Mouse (Mus musculus) gastrocnemius, postnatal 10 days (tissue): ENCODE data around the gene Phf21a. TPM values are rescaled to one million over a fixed set of nuclear protein-coding genes. Genes with fewer than 3 reads are reported as not detected.
"Not testable (repeated sequence)": the region's sequence is repeated elsewhere in the genome, so short reads cannot be mapped to it uniquely, and the experiment has no call there.

Experiments used
- DNase-seq: peaks from one replicate; pipeline ENCODE4 v3.0.0; 2021; ENCODE audit warnings: mixed read lengths
- total RNA-seq, 2 experiments: library from RNA; stranded (reverse); gene quantifications; 2 replicates each; pipeline ENCODE4 v1.2.3; 2021

The Phf21a gene
- total RNA-seq, 2 experiments from 2014 or later = 27.1 to 44.4 TPM

DNA sequence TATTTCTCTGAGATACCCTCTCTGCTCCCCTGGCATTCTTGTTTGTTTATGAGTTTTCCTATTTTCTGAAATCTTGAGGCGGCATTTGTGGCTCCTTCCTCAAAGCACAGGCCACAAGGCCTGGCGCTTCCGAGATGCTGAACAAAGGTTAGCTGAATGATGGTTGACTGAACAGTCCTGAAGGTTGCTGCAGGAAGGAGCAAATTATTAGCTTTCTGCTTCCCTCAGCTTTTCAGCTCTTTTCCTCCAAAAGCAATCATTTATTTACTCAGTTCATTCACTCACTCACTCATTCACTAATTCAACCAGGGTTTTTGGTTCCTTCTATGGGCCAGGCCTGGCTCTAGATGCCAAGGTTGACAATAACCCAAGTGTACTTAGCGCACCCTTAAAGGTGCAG lies 10.7 kb upstream of the Phf21a start:
- no peak for DNase-seq

DNA sequence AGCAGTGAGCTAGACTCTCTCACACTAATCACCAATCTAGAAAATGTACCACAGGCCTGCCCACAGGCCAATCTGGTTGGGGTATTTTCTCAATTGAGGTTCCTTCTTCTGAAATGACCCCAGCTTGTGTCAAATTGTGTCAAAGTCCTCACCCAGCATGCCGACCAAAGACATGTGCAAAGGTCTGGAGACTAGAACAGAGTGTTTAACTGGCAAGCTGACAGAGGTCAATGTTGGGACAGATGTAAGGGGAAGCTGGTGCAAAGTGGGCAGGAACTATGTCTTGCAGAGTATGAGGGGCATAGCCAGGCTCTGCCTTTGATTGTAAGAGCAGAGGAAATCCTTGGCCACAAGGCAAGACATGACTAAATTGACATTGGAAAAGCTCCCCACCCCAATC lies 7.2 kb upstream of the Phf21a start:
- DNase-seq = no peak

DNA sequence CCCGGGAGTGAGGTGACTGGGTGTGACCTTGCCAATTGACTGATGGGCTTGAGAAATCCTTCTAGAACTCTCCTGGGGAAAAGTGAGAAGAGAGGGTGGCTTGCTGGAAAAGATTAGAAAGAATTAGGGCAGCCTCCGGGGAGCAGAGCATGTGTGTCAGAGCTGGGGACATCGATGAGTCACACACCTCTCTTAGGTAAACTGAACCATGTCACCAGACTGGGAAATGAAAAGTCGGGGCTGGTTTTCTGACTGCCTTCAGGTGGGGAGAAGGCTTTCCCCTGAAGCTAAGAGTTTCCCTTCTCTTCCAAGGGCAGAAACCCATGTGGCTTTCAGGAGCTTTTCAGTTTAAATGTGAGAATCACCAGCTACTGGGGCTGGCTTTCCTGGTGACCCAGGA lies 5.9 kb upstream of the Phf21a start:
- DNase-seq = no peak

DNA sequence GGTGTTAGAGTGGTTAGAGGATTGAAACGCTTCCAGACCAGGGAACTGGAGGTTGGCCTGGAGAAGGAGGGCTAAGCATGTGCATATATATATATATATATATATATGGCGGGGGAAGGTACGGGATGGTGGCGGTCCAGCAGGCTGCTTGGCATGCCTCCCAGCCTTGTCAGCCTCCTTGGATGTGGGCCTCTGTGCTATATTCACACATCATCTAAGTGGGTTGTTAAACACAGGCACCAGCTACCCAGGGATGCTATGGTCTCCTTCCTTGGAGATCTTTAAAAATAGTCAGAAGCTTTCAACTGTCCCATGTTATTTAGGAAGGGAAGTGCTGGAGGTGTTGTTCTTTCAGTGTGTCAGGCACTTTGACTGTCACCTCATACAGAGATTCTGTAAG lies 3.1 kb upstream of the Phf21a start:
- no peak for DNase-seq

DNA sequence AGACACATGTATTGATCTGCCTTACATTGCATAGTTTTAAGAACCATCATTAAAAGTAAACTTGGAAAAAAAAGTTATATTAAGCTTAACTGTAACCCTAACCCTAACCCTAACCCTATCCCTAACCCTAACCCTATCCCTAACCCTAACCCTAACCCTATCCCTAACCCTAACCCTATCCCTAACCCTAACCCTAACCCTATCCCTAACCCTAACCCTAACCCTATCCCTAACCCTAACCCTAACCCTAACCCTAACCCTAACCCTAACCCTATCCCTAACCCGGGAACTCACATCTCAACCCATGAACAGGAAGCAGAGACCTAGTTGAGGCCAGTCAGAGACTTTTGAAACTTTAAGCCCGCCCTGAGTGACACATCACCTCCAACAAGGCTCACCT lies 586 bp downstream of the Phf21a start:
- DNase-seq = not testable (repeated sequence)

DNA sequence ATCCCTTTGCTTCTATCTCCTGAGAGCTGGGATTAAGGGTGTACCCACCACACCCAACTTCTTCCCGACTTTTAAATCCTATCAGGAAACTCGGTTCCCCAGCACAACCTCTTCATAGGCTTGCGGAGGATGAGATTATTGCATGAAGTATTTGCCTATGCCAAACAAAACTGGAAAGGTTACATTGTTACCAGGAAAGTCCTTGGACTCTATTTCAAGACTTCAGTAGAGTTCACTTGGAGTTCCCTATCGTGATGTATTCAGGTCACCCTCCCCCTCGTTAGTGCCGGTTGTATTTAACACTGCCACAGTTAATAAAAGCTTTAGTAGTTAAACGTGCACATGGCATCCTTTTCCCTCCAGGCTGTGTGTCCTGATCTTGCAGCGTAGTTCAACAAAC lies 1.2 kb downstream of the Phf21a start:
- no peak for DNase-seq

DNA sequence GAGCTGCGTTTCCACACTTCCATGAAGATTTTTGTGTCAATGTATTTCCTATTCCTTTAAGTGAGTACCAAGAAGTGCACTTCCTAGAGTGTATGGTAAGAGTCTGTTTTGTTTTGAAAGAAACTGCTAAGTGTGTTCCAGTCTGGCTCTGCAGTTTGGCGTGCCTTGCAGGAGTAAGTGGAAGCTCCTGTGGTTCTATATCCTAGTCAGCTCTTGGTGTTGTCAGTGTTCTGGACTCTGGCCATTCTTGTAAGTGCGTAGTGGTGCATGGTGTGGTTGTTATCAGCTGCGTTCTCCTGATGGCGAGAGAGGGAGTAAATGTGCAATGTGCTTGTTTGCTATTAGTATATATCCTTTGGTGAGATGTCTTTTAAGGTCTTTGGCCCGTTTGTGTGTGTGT lies 7.9 kb downstream of the Phf21a start:
- DNase-seq = no peak

DNA sequence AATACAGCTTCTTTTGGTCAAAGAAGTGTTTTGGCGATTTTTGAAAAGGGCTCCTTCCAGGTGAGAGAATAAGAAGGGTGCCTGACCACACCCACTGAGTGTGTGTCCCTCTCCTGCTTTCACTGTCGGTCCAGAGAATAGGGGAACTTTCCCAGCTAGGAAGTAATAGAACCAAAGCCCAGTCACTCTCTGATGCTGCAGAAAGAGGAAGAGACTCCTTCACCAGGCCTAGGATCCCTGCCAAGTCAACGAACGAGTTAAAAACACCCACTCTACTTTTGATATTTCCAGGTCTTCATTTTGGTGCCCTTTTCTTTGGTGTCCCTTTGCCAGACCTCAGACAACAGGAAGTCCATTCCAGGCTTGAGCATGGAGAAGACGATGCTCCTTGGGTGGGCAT lies 31.6 kb downstream of the Phf21a start:
- DNase-seq = no peak

DNA sequence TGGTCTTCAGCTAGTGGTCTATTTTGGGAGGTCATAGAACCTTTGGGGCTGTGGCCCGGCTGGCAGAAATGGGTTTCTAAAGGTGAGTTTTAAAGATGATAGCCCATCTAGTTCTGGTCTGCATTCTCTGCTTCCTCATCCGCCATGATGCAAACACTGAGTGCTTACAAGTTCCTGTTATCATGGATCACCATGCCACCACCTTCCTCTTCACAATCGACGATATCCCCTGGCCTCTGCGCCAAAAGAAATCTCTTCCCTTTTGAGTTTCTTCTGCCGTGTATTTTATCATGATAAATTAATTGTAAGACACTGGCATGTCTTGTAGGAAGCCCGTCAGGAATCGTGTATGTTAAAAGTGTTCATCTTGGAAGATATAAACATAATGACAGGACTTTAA lies 32.4 kb downstream of the Phf21a start:
- no peak for DNase-seq

DNA sequence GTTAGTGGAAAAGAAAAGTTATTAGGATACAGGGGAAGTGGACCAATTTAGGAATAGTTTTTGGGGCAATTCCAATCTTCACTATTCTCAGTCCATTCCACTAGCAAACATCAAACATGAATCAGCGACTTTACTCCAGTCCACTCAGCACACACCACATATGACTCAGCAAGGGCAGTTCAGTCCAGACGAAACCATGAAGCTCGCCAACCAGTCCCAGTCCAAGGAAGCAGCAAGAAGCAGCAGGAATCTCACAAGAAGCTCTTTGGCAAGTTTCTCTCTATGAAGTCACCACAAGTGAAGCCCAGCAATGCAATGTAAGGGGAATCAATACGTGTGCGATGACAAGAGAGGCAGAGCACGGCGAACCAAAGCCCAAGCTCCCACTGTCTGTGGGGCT lies 37.2 kb downstream of the Phf21a start:
- DNase-seq = no peak

DNA sequence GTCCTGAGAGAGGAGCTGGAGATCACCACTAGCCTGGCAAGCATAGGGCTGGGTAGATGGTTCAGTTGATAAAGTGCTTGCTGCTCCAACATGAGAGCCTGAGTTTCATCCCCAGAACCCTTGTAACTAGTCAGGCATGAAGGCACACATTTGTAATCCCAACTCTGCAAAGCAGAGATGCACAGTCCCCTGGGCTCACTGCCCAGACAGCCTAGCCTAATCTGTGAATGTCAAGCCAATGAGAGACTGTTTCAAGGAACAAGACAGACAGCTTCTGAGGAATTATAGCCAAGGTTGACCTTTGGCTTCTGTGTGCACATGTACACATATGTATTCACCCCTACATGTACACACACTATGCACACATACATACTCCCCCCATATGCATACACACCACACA lies 45.8 kb downstream of the Phf21a start:
- no peak for DNase-seq

DNA sequence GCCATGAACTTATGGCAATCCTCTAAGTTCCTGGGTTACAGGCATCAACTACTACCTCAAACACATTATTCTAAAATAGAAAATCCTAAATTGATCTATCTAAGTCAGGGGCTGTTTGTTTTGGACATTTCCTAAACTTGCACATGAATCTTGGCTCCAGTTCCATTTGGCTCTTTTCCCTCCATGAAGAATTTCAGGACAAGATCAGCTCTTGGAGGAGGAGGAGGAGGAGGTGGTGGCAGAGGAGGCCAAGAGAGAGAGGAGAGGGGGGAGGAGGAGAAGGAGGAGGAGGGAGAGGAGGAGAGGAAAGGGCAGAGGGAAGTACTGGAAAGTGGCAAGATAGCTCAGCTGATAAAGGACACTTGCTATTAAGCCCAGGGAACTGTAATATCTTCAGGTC lies 46.4 kb downstream of the Phf21a start:
- no peak for DNase-seq

DNA sequence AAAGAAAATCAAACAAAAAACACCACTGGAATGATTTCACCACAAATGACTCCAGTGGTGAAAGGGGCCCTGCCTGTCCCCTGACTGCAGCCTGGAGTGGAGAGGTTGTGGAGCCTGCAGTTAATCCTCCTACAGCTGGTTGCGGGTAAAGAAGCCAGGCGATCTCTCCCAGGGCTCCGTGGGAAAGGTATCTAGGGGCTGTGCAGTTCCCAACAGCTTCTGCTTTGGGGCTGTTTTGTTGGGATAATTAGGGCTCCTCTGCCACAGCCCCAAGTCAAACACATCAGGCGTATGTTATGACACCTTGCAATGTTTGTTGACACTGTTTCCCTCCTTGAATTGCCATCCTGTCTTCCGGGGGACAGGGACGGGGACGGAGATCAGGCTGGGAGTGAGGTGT lies 47.5 kb downstream of the Phf21a start:
- no peak for DNase-seq

DNA sequence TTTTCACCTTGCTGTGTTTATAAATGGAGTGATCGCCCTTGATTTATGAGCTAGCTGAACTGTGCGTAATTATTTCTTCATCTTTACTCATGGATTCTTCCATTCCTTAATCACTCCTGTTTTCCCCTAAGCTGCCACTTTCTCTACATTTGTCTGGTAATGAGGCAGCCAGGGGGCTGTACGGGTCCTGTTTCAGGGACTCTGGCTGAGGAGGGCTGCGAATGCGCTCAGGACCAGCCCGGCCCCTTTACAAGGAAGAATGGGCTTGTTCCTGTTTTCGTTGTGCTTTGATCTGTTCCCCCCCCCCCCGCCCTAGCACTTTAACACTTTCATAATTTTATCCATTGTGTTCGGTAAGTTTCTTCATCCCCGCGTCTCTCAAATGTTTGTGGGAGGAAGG lies 48.2 kb downstream of the Phf21a start:
- no peak for DNase-seq

DNA sequence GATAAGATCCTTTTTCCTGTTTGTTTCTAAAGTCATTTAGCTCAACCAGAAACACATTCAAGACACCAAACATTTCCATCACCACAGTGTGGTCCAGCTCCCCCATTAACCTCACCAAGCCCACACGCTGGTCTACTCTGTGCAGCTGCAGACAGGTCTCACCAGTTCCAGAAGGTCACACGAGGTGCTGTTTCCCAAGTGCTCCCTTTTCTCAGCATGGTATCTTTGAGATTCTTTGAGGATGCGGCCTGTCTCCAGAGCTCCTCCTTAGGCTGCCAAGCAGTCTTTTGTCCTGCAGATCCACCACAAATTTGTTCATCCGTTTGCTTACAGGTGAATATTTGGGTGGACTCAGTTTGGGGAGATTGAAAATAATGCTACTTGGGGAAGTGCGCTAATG lies 51.0 kb downstream of the Phf21a start:
- no peak for DNase-seq

DNA sequence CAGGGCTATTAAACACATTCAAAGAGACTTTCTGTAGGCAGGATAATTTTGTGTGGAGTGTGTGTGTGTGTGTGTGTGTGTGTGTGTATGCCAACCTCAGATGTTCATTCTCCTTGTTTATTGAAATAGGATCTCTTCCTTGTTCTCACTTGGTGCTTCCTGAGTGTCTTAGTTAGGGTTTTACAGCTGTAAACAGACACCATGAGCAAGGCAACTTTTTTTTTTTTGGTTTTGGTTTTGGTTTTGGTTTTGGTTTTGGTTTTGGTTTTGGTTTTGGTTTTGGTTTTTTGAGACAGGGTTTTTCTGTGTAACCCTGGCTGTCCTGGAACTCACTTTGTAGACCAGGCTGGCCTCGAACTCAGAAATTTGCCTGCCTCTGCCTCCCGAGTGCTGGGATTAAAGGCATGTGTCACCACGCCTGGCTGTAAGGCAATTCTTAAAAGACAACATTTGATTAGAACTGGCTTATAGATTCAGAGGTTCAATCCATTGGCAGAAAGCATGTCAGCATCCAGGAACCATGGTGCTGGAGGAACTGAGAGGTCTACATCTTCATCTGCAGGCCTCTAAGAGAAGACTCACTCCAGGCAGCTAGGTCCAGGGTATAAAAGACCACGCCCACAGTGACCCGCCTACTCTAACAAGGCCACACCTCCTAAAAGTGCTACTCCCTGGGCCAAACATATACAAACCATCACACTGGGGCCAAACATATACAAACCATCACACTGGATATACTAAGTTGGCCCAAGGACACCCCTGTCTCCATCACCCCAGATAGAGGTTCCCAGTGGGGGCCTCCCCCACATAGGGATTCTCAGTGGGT lies 55.2 kb downstream of the Phf21a start:
- not testable (repeated sequence) for DNase-seq

DNA sequence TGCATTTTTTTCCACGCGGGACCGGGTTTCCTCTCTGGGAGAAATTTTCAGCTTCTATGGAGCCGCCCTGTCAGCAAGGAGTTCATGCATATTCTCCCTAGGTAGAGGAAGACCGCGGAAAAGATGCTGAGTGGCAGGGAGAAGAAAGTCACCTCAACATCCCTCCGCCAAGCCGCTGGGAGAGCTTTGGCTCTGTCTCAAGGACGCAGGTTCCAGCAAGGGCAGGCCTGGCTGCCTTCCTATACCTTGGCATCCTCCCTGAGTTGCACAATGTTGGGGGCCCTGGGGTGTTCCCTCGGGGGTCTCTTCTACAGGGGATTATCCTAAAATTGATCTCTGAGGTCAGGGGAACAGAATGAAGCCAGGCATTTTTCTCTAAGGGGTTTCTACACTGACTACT lies 71.4 kb downstream of the Phf21a start:
- DNase-seq = no peak

DNA sequence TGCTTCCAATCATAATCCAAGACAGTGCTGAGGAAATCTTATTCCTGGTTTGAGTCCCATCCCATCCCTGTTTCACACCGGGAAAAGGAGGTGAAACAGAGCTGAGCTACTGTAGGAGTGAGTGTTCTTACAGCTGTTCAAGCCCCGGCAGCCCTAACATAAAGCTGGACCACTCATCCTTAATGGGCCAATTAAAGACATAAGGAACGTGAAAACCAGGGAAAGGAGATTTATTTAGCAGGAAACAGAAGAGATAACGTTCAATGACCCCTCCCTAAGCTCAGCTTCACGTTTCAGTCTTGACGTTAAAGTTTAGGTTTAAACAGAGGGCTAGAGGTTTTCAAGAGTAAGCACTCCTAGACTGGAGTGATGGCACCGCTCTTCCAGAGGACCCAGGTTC lies 74.0 kb downstream of the Phf21a start:
- DNase-seq = no peak

DNA sequence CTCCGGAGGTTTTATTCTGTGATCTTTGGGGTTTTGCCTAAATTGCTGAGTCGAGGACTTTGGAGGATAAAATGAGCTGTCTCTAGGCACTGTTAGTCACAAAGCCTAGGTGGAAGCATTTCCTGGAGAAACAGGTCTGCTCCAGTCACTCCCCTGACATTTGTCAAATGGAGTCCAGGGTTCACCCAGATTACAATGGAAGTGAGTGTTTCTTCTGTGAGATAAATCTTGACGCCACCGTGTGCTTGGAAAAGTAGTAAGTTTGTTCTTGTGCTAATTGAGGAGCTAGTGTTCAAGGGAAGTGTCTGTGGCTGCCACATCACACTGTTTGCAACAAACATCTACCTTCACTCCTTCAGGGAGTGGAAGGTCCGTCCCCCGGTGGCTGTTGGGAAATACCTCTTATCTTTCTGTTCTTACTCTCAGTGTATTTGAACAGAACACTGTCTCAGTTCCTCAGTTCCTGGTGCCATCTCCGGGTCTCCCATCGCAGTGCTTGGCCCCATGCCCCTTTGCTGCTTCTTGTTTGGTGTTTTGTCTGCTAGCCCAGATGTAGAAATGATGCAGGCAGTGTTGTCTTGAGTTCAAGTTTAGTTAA lies 78.2 kb downstream of the Phf21a start:
- DNase-seq = no peak

DNA sequence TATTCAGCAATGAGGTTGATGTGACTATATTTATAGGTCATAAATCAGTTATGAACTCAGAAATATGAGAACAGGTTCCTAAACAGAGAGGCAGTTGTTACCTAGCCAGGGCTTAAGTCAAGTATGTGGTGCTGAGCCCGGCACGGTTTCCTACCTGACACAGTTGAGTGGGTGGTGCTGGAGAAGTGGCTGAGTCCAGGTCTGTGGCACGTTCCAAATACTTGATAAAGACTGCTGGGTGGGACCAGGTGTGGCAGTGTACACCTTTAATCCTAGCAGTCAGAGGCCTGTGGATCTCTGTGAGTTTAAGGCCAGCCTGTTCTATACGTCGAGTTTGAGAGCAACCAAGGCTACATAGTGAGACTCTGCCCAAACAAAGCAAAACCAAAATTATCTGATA lies 79.4 kb downstream of the Phf21a start:
- DNase-seq = no peak

DNA sequence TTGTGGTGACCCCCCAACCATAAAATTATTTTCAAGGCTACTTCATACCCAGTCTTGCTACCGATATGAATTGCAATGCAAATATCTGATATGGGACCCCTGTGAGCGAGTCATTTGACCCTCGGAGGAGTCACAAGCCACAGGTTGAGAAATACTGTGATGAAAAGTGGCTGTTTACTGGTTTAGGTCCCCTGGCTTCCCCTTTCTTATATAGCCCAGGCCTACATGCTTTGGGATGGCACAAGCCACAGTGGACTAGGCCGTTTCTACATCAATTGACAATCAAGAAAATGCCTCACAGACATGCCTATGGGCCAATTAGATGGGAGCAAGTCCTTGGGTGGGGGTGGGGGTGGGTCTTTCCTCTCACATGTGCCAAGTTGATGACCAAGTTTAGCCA lies 80.3 kb downstream of the Phf21a start:
- no peak for DNase-seq

DNA sequence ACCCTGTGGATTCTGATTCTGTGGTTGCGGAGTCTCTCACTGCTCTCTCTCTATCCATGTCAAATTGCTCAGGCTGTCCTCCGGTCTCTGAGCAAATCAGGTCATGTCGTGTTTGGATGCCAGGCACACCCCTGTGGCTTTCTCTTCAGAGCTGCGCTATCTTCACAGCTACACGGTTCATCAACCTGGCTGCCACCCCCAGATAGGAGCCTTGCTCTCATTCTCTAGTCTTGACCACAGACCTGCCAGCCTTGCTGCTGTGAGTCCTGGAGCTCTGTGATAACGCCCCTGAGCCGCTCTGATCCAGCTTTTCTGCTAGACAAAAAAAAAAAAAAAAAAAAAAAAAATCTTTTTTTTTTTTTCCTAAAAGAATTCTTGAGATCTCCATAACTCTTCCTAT lies 81.3 kb downstream of the Phf21a start:
- DNase-seq = no peak

DNA sequence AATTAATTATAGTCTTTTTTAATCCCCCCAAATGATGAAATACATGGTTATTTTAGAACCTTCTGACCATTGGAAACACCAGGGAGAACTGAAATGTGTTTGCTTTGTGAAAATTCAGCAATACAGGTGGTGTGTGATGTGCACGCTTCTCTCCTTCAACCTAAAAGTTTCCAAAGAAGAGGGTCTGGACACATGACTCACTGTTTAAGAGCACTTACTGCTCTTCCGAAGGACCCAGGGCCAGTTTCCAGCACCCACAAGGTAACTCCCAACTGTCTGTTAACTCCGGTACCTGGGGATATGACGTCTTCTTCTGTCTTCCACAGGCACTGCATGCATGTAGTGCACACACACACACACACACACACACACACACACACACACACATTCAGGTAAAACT lies 82.1 kb downstream of the Phf21a start:
- DNase-seq = no peak

DNA sequence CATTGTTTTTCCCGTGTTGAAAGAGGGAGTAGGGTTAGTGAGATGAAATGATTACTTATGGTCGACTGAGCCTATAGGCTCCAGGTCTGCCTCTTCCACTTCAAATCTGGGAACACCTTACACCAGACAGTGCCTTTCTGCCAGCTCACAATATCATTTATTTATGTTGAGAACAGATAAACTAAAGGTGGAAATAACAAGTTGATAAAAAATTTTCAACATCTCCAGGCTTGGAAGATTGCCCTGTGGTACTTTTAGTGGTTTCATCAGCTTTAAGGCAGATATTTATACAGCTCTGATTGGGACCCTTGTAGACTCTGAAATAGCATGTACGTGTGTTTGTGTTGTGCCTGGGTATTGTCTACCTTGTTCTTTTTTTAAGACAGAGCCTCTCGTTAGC lies 83.4 kb downstream of the Phf21a start:
- DNase-seq = no peak
